Mouse (Mus musculus): Measurements from ENCODE around the gene Arl16. TPM values are rescaled to one million over a fixed set of nuclear protein-coding genes. Genes with fewer than 3 reads are reported as not detected.

Gene Arl16
- polyA plus RNA-seq, 1 experiment: 13.2 TPM

GRCm38 (mm10) chr11:120500357-120500756 lies 33.0 kb upstream of the Arl16 start:
- H3K27ac ChIP-seq (ENCODE audit: insufficient read depth, low read length): no peak overlapping the region
- 12% methylated on average over 3 of the region's 3 CpGs for WGBS

DNA sequence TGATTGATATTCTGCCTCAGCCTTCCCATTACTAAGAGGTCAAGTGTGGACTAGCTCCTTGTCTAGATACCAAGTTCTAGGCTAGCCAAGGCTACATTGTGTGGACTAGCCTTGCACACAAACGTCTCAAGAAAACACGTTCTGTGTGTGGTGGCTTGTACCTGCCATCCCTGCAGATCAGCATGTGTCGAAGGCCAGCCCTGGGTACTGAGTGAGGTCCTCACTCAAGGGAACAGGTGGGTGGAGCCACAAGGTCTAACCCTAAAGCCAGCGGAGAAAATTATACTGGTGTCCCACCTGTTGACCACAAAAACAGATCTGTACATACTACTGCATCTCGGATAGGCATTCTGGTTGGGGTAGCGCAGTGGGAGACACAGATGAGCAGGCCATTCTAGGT lies 32.5 kb upstream of the Arl16 start:
- H3K27ac ChIP-seq (ENCODE audit: insufficient read depth, low read length): no peak overlapping the region
- WGBS: 81% methylated on average over 6 of the region's 6 CpGs

More at GRCm38 (mm10) chr11:120500357-120500756, 33.0 kb upstream of the Arl16 start:
- Histone ChIP-seq H3K4me1 (ENCODE audit: control insufficient read depth, insufficient read depth, insufficient read length) (no peaks in the 10 kb centered on the region), H3K36me3 (ENCODE audit: control insufficient read depth, insufficient read depth, low read length) (no peaks in the 10 kb centered on the region), H3K4me3 (ENCODE audit: extremely low read depth, insufficient read depth, insufficient read length) (no peak overlapping the region), H3K27me3 (ENCODE audit: control insufficient read depth, insufficient read depth, low read length) (no peaks in the 10 kb centered on the region)
- DNase-seq (ENCODE audit: low read depth in 1 of 2, low spot score in 2 of 2): no peak
- TF ChIP-seq CTCF (IDR thresholded peaks at IDR 0.05; ENCODE audit: extremely low read depth, insufficient read depth, insufficient read length, insufficient replicate concordance): no peak
- no peak for TF ChIP-seq POLR2A (IDR thresholded peaks at IDR 0.05; ENCODE audit: low read depth, low read length)

DNA sequence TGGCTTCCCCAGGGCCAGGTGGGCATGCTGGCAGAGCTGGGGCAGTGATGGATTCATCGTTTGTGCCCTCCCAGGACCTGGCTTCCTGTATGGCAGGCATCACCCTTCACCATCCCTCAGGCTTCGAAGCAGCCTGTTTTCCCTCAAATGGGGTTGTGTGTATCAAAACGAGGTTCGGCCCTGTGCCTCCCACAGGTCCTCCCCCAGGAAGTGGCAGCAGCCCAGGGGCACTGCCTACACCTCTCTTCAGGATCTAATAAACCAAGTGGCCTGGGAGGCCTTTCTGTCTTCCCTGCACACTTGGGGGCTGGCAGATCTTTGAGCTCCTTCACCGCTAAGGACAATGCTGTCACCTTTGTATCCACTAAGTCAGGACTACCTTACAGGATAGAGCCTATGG lies 31.5 kb upstream of the Arl16 start:
- 82% methylated on average over 5 of the region's 5 CpGs for WGBS
- H3K36me3 ChIP-seq (ENCODE audit: control insufficient read depth, insufficient read depth, low read length): 0 out of 2 replicates have a peak, but pooled peaks cover 2% of the 10 kb centered on the region
- no peaks in the 10 kb centered on the region for H3K4me1 ChIP-seq (ENCODE audit: control insufficient read depth, insufficient read depth, insufficient read length)
- TF ChIP-seq CTCF (IDR thresholded peaks at IDR 0.05; ENCODE audit: extremely low read depth, insufficient read depth, insufficient read length, insufficient replicate concordance): no peak
- no peak for TF ChIP-seq POLR2A (IDR thresholded peaks at IDR 0.05; ENCODE audit: low read depth, low read length)
- H3K27ac ChIP-seq (ENCODE audit: insufficient read depth, low read length): no peak overlapping the region
- no peak overlapping the region for H3K4me3 ChIP-seq (ENCODE audit: extremely low read depth, insufficient read depth, insufficient read length)
- no peaks in the 10 kb centered on the region for H3K27me3 ChIP-seq (ENCODE audit: control insufficient read depth, insufficient read depth, low read length)
- no peak for DNase-seq (ENCODE audit: low read depth in 1 of 2, low spot score in 2 of 2)

More for the DNA sequence above, 32.5 kb upstream of the Arl16 start:
- DNase-seq (ENCODE audit: low read depth in 1 of 2, low spot score in 2 of 2): no peak
- Histone ChIP-seq H3K27me3 (ENCODE audit: control insufficient read depth, insufficient read depth, low read length) (no peaks in the 10 kb centered on the region), H3K4me1 (ENCODE audit: control insufficient read depth, insufficient read depth, insufficient read length) (no peaks in the 10 kb centered on the region), H3K36me3 (ENCODE audit: control insufficient read depth, insufficient read depth, low read length) (0 out of 2 replicates have a peak, but pooled peaks cover 2% of the 10 kb centered on the region), H3K4me3 (ENCODE audit: extremely low read depth, insufficient read depth, insufficient read length) (no peak overlapping the region)
- TF ChIP-seq CTCF (IDR thresholded peaks at IDR 0.05; ENCODE audit: extremely low read depth, insufficient read depth, insufficient read length, insufficient replicate concordance): no peak
- TF ChIP-seq POLR2A (IDR thresholded peaks at IDR 0.05; ENCODE audit: low read depth, low read length): no peak

- no peak for TF ChIP-seq CTCF (IDR thresholded peaks at IDR 0.05; ENCODE audit: extremely low read depth, insufficient read depth, insufficient read length, insufficient replicate concordance)
- Histone ChIP-seq H3K27ac (ENCODE audit: insufficient read depth, low read length) (no peak overlapping the region), H3K27me3 (ENCODE audit: control insufficient read depth, insufficient read depth, low read length) (no peaks in the 10 kb centered on the region), H3K36me3 (ENCODE audit: control insufficient read depth, insufficient read depth, low read length) (0 out of 2 replicates have a peak, but pooled peaks cover 2% of the 10 kb centered on the region), H3K4me3 (ENCODE audit: extremely low read depth, insufficient read depth, insufficient read length) (no peak overlapping the region), H3K4me1 (ENCODE audit: control insufficient read depth, insufficient read depth, insufficient read length) (no peaks in the 10 kb centered on the region)
- no peak for DNase-seq (ENCODE audit: low read depth in 1 of 2, low spot score in 2 of 2)
- WGBS: 91% methylated on average over 12 of the region's 12 CpGs
Observed at GRCm38 (mm10) chr11:120498226-120498625, 30.8 kb upstream of the Arl16 start.

GRCm38 (mm10) chr11:120497436-120497835 lies 30.0 kb upstream of the Arl16 start:
- WGBS: 95% methylated on average over 3 of the region's 3 CpGs
- DNase-seq (ENCODE audit: low read depth in 1 of 2, low spot score in 2 of 2): no peak
- H3K27me3 ChIP-seq (ENCODE audit: control insufficient read depth, insufficient read depth, low read length): no peaks in the 10 kb centered on the region
- H3K4me3 ChIP-seq (ENCODE audit: extremely low read depth, insufficient read depth, insufficient read length): no peak overlapping the region
- no peaks in the 10 kb centered on the region; the same call in 1 of the 2 replicates for H3K4me1 ChIP-seq (ENCODE audit: control insufficient read depth, insufficient read depth, insufficient read length)
- no peak for TF ChIP-seq POLR2A (IDR thresholded peaks at IDR 0.05; ENCODE audit: low read depth, low read length)
- TF ChIP-seq CTCF (IDR thresholded peaks at IDR 0.05; ENCODE audit: extremely low read depth, insufficient read depth, insufficient read length, insufficient replicate concordance): no peak
- H3K27ac ChIP-seq (ENCODE audit: insufficient read depth, low read length): no peak overlapping the region
- 0 out of 2 replicates have a peak, but pooled peaks cover 2% of the 10 kb centered on the region for H3K36me3 ChIP-seq (ENCODE audit: control insufficient read depth, insufficient read depth, low read length)

DNA sequence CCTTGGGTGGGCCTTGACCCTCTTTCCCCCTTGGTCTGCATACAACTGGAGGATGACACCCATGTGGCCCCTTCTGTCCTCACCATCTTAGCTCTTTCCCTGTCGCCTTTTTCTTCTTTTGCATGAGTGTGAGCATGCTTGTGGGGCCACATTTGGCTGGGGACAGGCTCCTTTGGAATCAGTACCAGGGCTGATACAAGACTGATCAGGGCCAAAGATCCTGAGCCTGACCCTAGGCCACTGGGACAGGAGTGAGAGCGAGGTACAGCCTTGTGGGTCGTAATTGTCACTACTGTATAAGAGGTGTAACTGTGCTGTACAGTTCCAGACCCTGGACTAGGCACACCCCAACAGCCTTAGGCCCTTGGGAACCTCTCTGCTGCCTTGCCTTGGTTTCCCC lies 26.5 kb upstream of the Arl16 start:
- Histone ChIP-seq H3K4me1 (ENCODE audit: control insufficient read depth, insufficient read depth, insufficient read length) (peaks cover 10% of the 10 kb centered on the region; the same call in 1 of the 2 replicates), H3K27ac (ENCODE audit: insufficient read depth, low read length) (no peak overlapping the region), H3K27me3 (ENCODE audit: control insufficient read depth, insufficient read depth, low read length) (no peaks in the 10 kb centered on the region), H3K4me3 (ENCODE audit: extremely low read depth, insufficient read depth, insufficient read length) (no peak overlapping the region), H3K36me3 (ENCODE audit: control insufficient read depth, insufficient read depth, low read length) (0 out of 2 replicates have a peak, but pooled peaks cover 4% of the 10 kb centered on the region)
- no peak for TF ChIP-seq POLR2A (IDR thresholded peaks at IDR 0.05; ENCODE audit: low read depth, low read length)
- no peak for TF ChIP-seq CTCF (IDR thresholded peaks at IDR 0.05; ENCODE audit: extremely low read depth, insufficient read depth, insufficient read length, insufficient replicate concordance)
- 94% methylated on average over 3 of the region's 3 CpGs for WGBS
- no peak for DNase-seq (ENCODE audit: low read depth in 1 of 2, low spot score in 2 of 2)

GRCm38 (mm10) chr11:120493351-120493750 lies 25.9 kb upstream of the Arl16 start:
- H3K4me3 ChIP-seq (ENCODE audit: extremely low read depth, insufficient read depth, insufficient read length): no peak overlapping the region
- H3K36me3 ChIP-seq (ENCODE audit: control insufficient read depth, insufficient read depth, low read length): 0 out of 2 replicates have a peak, but pooled peaks cover 7% of the 10 kb centered on the region
- WGBS: 87% methylated on average over 3 of the region's 3 CpGs
- H3K27me3 ChIP-seq (ENCODE audit: control insufficient read depth, insufficient read depth, low read length): no peaks in the 10 kb centered on the region
- DNase-seq (ENCODE audit: low read depth in 1 of 2, low spot score in 2 of 2): no peak
- H3K4me1 ChIP-seq (ENCODE audit: control insufficient read depth, insufficient read depth, insufficient read length): peaks cover 10% of the 10 kb centered on the region; the same call in 1 of the 2 replicates
- TF ChIP-seq POLR2A (IDR thresholded peaks at IDR 0.05; ENCODE audit: low read depth, low read length): no peak
- TF ChIP-seq CTCF (IDR thresholded peaks at IDR 0.05; ENCODE audit: extremely low read depth, insufficient read depth, insufficient read length, insufficient replicate concordance): no peak
- no peak overlapping the region for H3K27ac ChIP-seq (ENCODE audit: insufficient read depth, low read length)
